Mouse (Mus musculus): Measurements from ENCODE around the gene Sct. TPM values are rescaled to one million over a fixed set of nuclear protein-coding genes. Genes with fewer than 3 reads are reported as not detected.

Gene Sct
- total RNA-seq, 2 experiments from 2014 or later = not detected

DNA sequence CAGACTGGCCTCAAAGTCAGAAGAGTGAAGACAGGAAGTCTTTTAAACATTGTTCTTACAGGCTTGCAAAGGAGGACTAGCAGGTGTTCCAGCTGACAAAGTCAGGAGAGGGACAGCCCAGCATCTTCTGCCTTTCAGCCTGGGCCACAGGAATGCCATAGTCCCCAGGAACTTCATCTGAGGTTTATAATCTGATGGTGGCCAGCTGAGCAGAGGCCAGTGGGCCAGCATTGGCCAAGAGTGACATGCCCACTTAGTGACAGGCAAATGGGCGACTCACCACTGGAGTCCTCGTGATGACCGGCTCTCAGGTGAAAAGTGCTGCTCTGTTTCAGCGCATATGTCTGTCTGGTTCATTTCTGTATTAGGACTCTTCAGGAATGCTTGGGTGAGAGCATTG, 48.4 kb downstream of the Sct start:
- DNase-seq (ENCODE audit: low spot score in 2 of 2) = no peak

DNA sequence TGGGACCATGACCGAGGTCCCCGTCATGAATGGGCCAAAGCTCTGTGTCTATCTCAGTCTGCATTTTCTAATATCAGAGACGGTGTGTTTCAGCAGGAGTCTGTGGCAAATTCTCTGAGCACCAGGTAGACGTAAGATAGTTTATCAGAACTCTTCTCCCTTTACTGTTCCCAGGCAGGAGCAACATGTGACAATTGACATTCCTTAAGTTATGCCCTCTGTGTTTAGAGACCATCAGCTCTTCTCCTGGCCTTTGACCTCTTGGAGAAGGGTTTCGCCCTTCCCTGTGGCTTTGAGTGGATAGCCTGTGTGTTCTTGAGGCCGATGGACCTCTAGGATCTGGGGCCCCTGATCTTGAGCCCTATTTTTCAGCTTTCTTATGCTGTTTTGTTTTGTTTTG, 49.2 kb downstream of the Sct start:
- DNase-seq (ENCODE audit: low spot score in 2 of 2) = no peak

Other genes starting within 250 kb of the Sct start
- 10 to 100 TPM; 84.2 to 86.8 TPM for gene B4galnt4, start 218.0 kb downstream of the Sct start, total RNA-seq (2021)
- not detected for gene Pkp3, start 200.9 kb downstream of the Sct start, total RNA-seq (2021)
- gene Sigirr, start 178.6 kb downstream of the Sct start, total RNA-seq (2021) = 1 to 10 TPM; 1.9 to 2.1 TPM
- not detected for gene Ano9, start 161.3 kb downstream of the Sct start, total RNA-seq (2021)
- gene Ptdss2, start 156.8 kb downstream of the Sct start, total RNA-seq (2021) = 10 to 100 TPM; 47.4 to 50.6 TPM
- 10 to 100 TPM; 35.5 to 45.9 TPM for gene Rnh1, start 106.3 kb downstream of the Sct start, total RNA-seq (2021)
- 100 to 1,000 TPM; 201 TPM for gene Hras, start 85.1 kb downstream of the Sct start, total RNA-seq (2021)
- gene Lrrc56, start 85.0 kb downstream of the Sct start, total RNA-seq (2021) = 1 to 10 TPM; 4.3 to 4.5 TPM
- not detected for gene Lmntd2, start 65.1 kb downstream of the Sct start, total RNA-seq (2021)
- 1 to 10 TPM in 1 of 2 experiments, under 1 TPM in 1; 0.71 to 1.5 TPM for gene Rassf7, start 63.3 kb downstream of the Sct start, total RNA-seq (2021)
- 10 to 100 TPM; 76.9 to 78.8 TPM for gene Phrf1, start 50.3 kb downstream of the Sct start, total RNA-seq (2021)
- 1 to 10 TPM in 1 of 2 experiments, under 1 TPM in 1; 0.46 to 1.2 TPM for gene Irf7, start 12.7 kb downstream of the Sct start, total RNA-seq (2021)
- gene Cdhr5, start 2.3 kb downstream of the Sct start, total RNA-seq (2021) = not detected
- gene Drd4, start 12.9 kb upstream of the Sct start, total RNA-seq (2021) = not detected
- gene Deaf1, start 48.6 kb upstream of the Sct start, total RNA-seq (2021) = 10 to 100 TPM; 66.3 to 79.6 TPM
- 10 to 100 TPM; 29.2 to 30.5 TPM for gene Tmem80, start 48.6 kb upstream of the Sct start, total RNA-seq (2021)
- gene Eps8l2, start 59.7 kb upstream of the Sct start, total RNA-seq (2021) = 1 to 10 TPM; 5.0 to 9.0 TPM
- 100 to 1,000 TPM; 122 to 125 TPM for gene Taldo1, start 113.1 kb upstream of the Sct start, total RNA-seq (2021)
- 10 to 100 TPM; 37.7 to 39.9 TPM for gene Gatd1, start 135.0 kb upstream of the Sct start, total RNA-seq (2021)
- 100 to 1,000 TPM; 265 to 270 TPM for gene Cend1, start 150.4 kb upstream of the Sct start, total RNA-seq (2021)
- 100 to 1,000 TPM; 319 to 320 TPM for gene Slc25a22, start 158.8 kb upstream of the Sct start, total RNA-seq (2021)
- gene Pidd1, start 164.9 kb upstream of the Sct start, total RNA-seq (2021) = 1 to 10 TPM in 1 of 2 experiments, under 1 TPM in 1; 0.69 to 1.1 TPM
- gene Rplp2, start 168.2 kb upstream of the Sct start, total RNA-seq (2021) = 100 to 1,000 TPM; 557 to 573 TPM
- gene Pnpla2, start 176.1 kb upstream of the Sct start, total RNA-seq (2021) = 10 to 100 TPM; 29.9 to 35.6 TPM
- gene Cracr2b, start 182.0 kb upstream of the Sct start, total RNA-seq (2021) = 1 to 10 TPM; 3.3 TPM
- gene Cd151, start 188.3 kb upstream of the Sct start, total RNA-seq (2021) = 10 to 100 TPM; 24.2 to 26.0 TPM
- 10 to 100 TPM; 39.2 to 42.8 TPM for gene Polr2l, start 196.0 kb upstream of the Sct start, total RNA-seq (2021)
- gene Tspan4, start 196.1 kb upstream of the Sct start, total RNA-seq (2021) = 10 to 100 TPM; 11.3 to 11.7 TPM

All from layer of hippocampus, adult 18-20 months (tissue).